Mouse (Mus musculus): ENCODE measurements around the gene Zfy2. TPM values are rescaled to one million over a fixed set of nuclear protein-coding genes. Genes with fewer than 3 reads are reported as not detected.

Zfy2 gene
- not detected for polyA plus RNA-seq (2017; shearing (Covaris generic))

DNA sequence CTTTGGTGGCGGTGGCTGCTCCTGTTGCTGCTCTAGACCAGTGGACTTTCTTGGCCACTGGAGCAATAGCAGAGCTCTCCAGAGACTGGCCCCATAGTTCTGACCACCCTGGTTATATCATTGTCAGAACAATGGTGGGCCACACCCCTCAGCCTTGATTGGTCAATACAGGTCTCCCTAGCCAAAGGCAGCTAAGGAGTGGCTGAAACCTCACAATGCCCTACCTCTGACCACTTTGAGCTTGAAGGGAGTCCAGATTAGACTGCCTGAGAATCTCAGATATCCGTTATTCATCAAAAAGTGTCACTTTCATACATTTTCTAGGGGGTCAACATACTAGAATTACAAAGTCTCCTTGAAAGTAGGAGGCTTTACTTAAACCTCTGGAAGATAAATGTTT is at the start of gene Zfy2:
Gene Zfy2 (minus strand): TSS at position 101 of the 400 bp plus-strand sequence.

All from inflammation-experienced regulatory T-cells, adult 16 weeks (primary cell).